Mouse (Mus musculus): Measurements from ENCODE around the gene Fstl3. TPM values are rescaled to one million over a fixed set of nuclear protein-coding genes. Genes with fewer than 3 reads are reported as not detected.
A peak's percentile ranks its signal among the peaks of the same experiment; 100 is the strongest.

Fstl3 gene
- polyA plus RNA-seq, 1 experiment from 2014 or later: 7.5 TPM

- ATAC-seq (ENCODE audit: insufficient number of reproducible peaks, insufficient read depth, low FRiP score, low TSS enrichment, low read depth): 0 out of 2 replicates have a peak, but pooled peaks have one; percentile 16
- Histone ChIP-seq H3K27ac (peak overlapping the region; percentile 39; the same call in 1 of the 2 replicates), H3K4me1 (peaks cover 43% of the 10 kb centered on the region), H3K36me3 (no peaks in the 10 kb centered on the region), H3K9me3 (no peaks in the 10 kb centered on the region), H3K27me3 (peaks cover 48% of the 10 kb centered on the region), H3K9ac (no peak overlapping the region), H3K4me3 (peak overlapping the region; percentile 54; the same call in 1 of the 2 replicates), H3K4me2 (peak overlapping the region; percentile 80)
- 10% methylated on average over 15 of the region's 15 CpGs for WGBS
Observed at GRCm38 (mm10) chr10:79778006-79778405, 934 bp downstream of the Fstl3 start.

- no peak overlapping the region for H3K27ac ChIP-seq
- H3K4me3 ChIP-seq: no peak overlapping the region
- peaks cover 54% of the 10 kb centered on the region for H3K27me3 ChIP-seq
- H3K9ac ChIP-seq: no peak overlapping the region
- H3K9me3 ChIP-seq: no peaks in the 10 kb centered on the region
- no peak for ATAC-seq (ENCODE audit: insufficient number of reproducible peaks, insufficient read depth, low FRiP score, low TSS enrichment, low read depth)
- H3K36me3 ChIP-seq: no peaks in the 10 kb centered on the region
- H3K4me2 ChIP-seq: 0 out of 2 replicates have a peak overlapping the region, but pooled peaks have one; percentile 75
- 8% methylated on average over 2 of the region's 2 CpGs for WGBS
- H3K4me1 ChIP-seq: peaks cover 43% of the 10 kb centered on the region
Observed at GRCm38 (mm10) chr10:79779193-79779592, 2.1 kb downstream of the Fstl3 start.

GRCm38 (mm10) chr10:79779784-79780663 lies 3.0 kb downstream of the Fstl3 start:
- Histone ChIP-seq H3K9me3 (no peaks in the 10 kb centered on the region), H3K4me2 (peak overlapping the region; percentile 75), H3K9ac (peak overlapping the region; percentile 54), H3K4me3 (peak overlapping the region; percentile 46), H3K27ac (no peak overlapping the region; the same call in 1 of the 2 replicates), H3K27me3 (peaks cover 59% of the 10 kb centered on the region), H3K36me3 (no peaks in the 10 kb centered on the region), H3K4me1 (peaks cover 43% of the 10 kb centered on the region)
- peak; percentile 83 for ATAC-seq (ENCODE audit: insufficient number of reproducible peaks, insufficient read depth, low FRiP score, low TSS enrichment, low read depth)
- WGBS: 2% methylated on average over 55 of the region's 55 CpGs

GRCm38 (mm10) chr10:79780664-79781015 lies 3.6 kb downstream of the Fstl3 start:
- 0 out of 2 replicates have a peak overlapping the region, but pooled peaks have one; percentile 37 for H3K9ac ChIP-seq
- WGBS: 1% methylated on average over 13 of the region's 13 CpGs
- no peaks in the 10 kb centered on the region for H3K9me3 ChIP-seq
- no peak; the same call in 1 of the 2 replicates for ATAC-seq (ENCODE audit: insufficient number of reproducible peaks, insufficient read depth, low FRiP score, low TSS enrichment, low read depth)
- peaks cover 60% of the 10 kb centered on the region for H3K27me3 ChIP-seq
- peaks cover 43% of the 10 kb centered on the region for H3K4me1 ChIP-seq
- peak overlapping the region; percentile 46 for H3K4me3 ChIP-seq
- peak overlapping the region; percentile 75 for H3K4me2 ChIP-seq
- H3K27ac ChIP-seq: no peak overlapping the region; the same call in 1 of the 2 replicates
- H3K36me3 ChIP-seq: no peaks in the 10 kb centered on the region

- Histone ChIP-seq H3K4me2 (peak overlapping the region; percentile 75), H3K4me1 (peaks cover 43% of the 10 kb centered on the region), H3K4me3 (peak overlapping the region; percentile 46), H3K9me3 (no peaks in the 10 kb centered on the region), H3K9ac (0 out of 2 replicates have a peak overlapping the region, but pooled peaks have one; percentile 36), H3K27me3 (peaks cover 60% of the 10 kb centered on the region), H3K27ac (no peak overlapping the region), H3K36me3 (no peaks in the 10 kb centered on the region)
- no peak for ATAC-seq (ENCODE audit: insufficient number of reproducible peaks, insufficient read depth, low FRiP score, low TSS enrichment, low read depth)
- WGBS: 29% methylated on average over 21 of the region's 21 CpGs
Observed at GRCm38 (mm10) chr10:79781139-79781538, 4.1 kb downstream of the Fstl3 start.

- Histone ChIP-seq H3K9me3 (no peaks in the 10 kb centered on the region), H3K27ac (no peak overlapping the region), H3K27me3 (peaks cover 60% of the 10 kb centered on the region), H3K4me2 (no peak overlapping the region), H3K4me3 (no peak overlapping the region), H3K9ac (no peak overlapping the region), H3K36me3 (no peaks in the 10 kb centered on the region), H3K4me1 (peaks cover 40% of the 10 kb centered on the region)
- ATAC-seq (ENCODE audit: insufficient number of reproducible peaks, insufficient read depth, low FRiP score, low TSS enrichment, low read depth): no peak
- 52% methylated on average over 5 of the region's 5 CpGs for WGBS
Observed at GRCm38 (mm10) chr10:79781956-79782355, 4.9 kb downstream of the Fstl3 start.

GRCm38 (mm10) chr10:79783050-79783449 lies 6.0 kb downstream of the Fstl3 start:
- no peak overlapping the region for H3K27ac ChIP-seq
- no peak for ATAC-seq (ENCODE audit: insufficient number of reproducible peaks, insufficient read depth, low FRiP score, low TSS enrichment, low read depth)
- peaks cover 29% of the 10 kb centered on the region for H3K4me1 ChIP-seq
- no peak overlapping the region for H3K9ac ChIP-seq
- no peak overlapping the region for H3K4me3 ChIP-seq
- WGBS: 63% methylated on average over 7 of the region's 7 CpGs
- H3K36me3 ChIP-seq: no peaks in the 10 kb centered on the region
- no peaks in the 10 kb centered on the region for H3K9me3 ChIP-seq
- H3K4me2 ChIP-seq: no peak overlapping the region
- H3K27me3 ChIP-seq: peaks cover 57% of the 10 kb centered on the region

- no peak overlapping the region for H3K27ac ChIP-seq
- peaks cover 46% of the 10 kb centered on the region for H3K27me3 ChIP-seq
- H3K36me3 ChIP-seq: no peaks in the 10 kb centered on the region
- H3K9me3 ChIP-seq: no peaks in the 10 kb centered on the region
- ATAC-seq (ENCODE audit: insufficient number of reproducible peaks, insufficient read depth, low FRiP score, low TSS enrichment, low read depth): no peak
- H3K4me3 ChIP-seq: no peak overlapping the region
- H3K4me1 ChIP-seq: peaks cover 23% of the 10 kb centered on the region
- WGBS: 38% methylated on average over 27 of the region's 27 CpGs
- no peak overlapping the region for H3K9ac ChIP-seq
- no peak overlapping the region for H3K4me2 ChIP-seq
Observed at GRCm38 (mm10) chr10:79783920-79784800, 7.1 kb downstream of the Fstl3 start.

GRCm38 (mm10) chr10:79788386-79789158 lies 11.5 kb downstream of the Fstl3 start:
- peaks cover 5% of the 10 kb centered on the region; the same call in 1 of the 2 replicates for H3K4me1 ChIP-seq
- no peak for ATAC-seq (ENCODE audit: insufficient number of reproducible peaks, insufficient read depth, low FRiP score, low TSS enrichment, low read depth)
- no peak overlapping the region for H3K4me3 ChIP-seq
- no peaks in the 10 kb centered on the region for H3K9me3 ChIP-seq
- no peak overlapping the region for H3K4me2 ChIP-seq
- H3K27me3 ChIP-seq: peaks cover 6% of the 10 kb centered on the region; the same call in 1 of the 2 replicates
- no peaks in the 10 kb centered on the region for H3K36me3 ChIP-seq
- no peak overlapping the region for H3K9ac ChIP-seq
- 33% methylated on average over 7 of the region's 7 CpGs for WGBS
- no peak overlapping the region for H3K27ac ChIP-seq

- Histone ChIP-seq H3K4me3 (no peak overlapping the region), H3K9ac (no peak overlapping the region), H3K27me3 (peaks cover 5% of the 10 kb centered on the region; the same call in 1 of the 2 replicates), H3K4me1 (peaks cover 10% of the 10 kb centered on the region), H3K4me2 (no peak overlapping the region), H3K36me3 (no peaks in the 10 kb centered on the region), H3K27ac (no peak overlapping the region), H3K9me3 (no peaks in the 10 kb centered on the region)
- no peak for ATAC-seq (ENCODE audit: insufficient number of reproducible peaks, insufficient read depth, low FRiP score, low TSS enrichment, low read depth)
- WGBS: 49% methylated on average over 2 of the region's 2 CpGs
Observed at GRCm38 (mm10) chr10:79789581-79789980, 12.5 kb downstream of the Fstl3 start.

GRCm38 (mm10) chr10:79790861-79791260 lies 13.8 kb downstream of the Fstl3 start, which contains the start of gene Prss57:
Prss57 (minus strand) TSS chr10:79790961.
- WGBS: 87% methylated on average over 4 of the region's 4 CpGs
- Histone ChIP-seq H3K36me3 (peaks cover 3% of the 10 kb centered on the region; the same call in 1 of the 2 replicates), H3K27ac (no peak within 1 kb of the TSS), H3K9ac (no peak within 1 kb of the TSS), H3K4me1 (peaks cover 18% of the 10 kb centered on the region), H3K9me3 (no peaks in the 10 kb centered on the region), H3K27me3 (no peaks in the 10 kb centered on the region), H3K4me2 (no peak within 1 kb of the TSS), H3K4me3 (no peak within 1 kb of the TSS)
- no peak for ATAC-seq (ENCODE audit: insufficient number of reproducible peaks, insufficient read depth, low FRiP score, low TSS enrichment, low read depth)
